Mouse (Mus musculus): ENCODE results near the gene Tnfrsf1a. TPM values are rescaled to one million over a fixed set of nuclear protein-coding genes. Genes with fewer than 3 reads are reported as not detected.

Gene Tnfrsf1a
- polyA plus RNA-seq, 1 experiment from 2014 or later = 60.6 TPM

DNA sequence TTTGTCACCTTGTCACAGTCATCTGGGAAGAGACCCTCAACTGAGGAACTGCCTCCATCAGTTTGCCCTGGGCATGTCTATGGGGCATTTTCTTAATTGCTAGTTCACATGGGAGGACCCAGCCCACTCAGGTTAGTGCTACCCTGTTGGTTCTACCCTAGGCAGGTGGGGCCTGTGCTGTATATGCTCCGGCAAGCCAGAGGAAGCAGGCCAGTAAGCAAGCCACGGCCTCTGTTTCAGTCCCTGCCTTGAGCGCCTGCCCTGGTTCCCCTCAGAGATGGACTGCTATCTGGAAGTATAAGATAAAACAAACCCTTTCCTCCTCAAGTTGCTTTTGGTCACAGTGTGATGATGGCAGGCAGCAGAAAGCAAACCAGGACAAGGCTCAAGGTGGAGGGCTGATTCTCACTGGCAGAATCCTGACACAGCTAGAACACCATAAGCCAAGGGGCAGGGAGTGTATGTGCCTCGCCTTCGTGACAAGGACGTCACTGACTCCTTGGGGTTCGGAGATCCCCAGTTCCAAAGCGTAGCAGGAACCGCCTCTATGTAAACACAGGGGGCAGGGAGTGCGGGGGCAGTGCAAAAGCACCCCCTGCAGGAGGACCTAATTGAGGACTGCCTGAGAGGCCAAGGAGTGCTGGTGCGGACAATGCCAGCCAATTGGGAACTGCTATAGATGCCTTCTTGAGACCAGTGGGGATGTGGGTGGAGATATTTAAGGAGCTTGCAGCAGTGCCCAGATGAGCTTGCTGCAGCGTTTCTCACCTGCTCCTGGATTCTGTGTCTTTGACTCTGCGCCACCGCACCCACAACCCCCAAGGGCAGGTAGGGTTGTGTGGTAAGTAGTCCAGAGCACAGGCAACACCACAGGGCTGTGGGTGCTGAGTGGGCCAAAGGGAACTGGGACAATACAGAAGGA, 56.6 kb downstream of the Tnfrsf1a start:
- WGBS = 59% methylated on average over 14 of the region's 14 CpGs

DNA sequence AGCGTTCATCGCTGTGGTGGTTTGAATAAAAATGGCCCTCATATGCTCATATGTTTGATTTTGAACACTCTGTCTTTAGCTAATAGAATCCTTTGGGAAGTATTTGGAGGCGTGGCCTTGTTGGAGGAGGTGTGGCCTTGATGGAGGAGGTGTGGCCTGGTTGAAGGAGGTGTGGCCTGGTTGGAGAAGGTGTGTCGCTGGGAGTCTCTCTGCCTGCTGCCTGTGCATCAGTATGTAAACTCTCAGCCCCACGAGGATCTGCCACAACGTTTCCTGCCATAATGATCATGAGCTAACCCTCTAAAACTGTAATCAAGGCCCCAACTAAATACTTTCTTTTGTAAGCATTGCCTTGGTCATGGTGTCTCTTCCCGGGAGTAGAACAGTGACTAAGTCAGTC, 58.1 kb downstream of the Tnfrsf1a start:
- H3K27ac ChIP-seq (ENCODE audit: low read depth) = no peak overlapping the region
- H3K9me3 ChIP-seq (ENCODE audit: control insufficient read depth, low read length) = no peaks in the 10 kb centered on the region
- DNase-seq (ENCODE audit: low spot score) (no peak), ATAC-seq (replicated peaks; ENCODE audit: low FRiP score, low TSS enrichment, low read depth) (no peak)
- H3K36me3 ChIP-seq (ENCODE audit: control insufficient read depth, insufficient read depth, low read length) = no peaks in the 10 kb centered on the region
- H3K27me3 ChIP-seq (replicated peaks; ENCODE audit: control insufficient read depth, insufficient read depth, low read length) = no peaks in the 10 kb centered on the region
- no peak overlapping the region for H3K4me2 ChIP-seq (ENCODE audit: low read length)
- 81% methylated on average over 7 of the region's 7 CpGs for WGBS
- H3K4me1 ChIP-seq (replicated peaks; ENCODE audit: control insufficient read depth, insufficient read depth, low read length) = 0 out of 2 replicates have a peak, but pooled peaks cover 5% of the 10 kb centered on the region
- H3K9ac ChIP-seq (ENCODE audit: low read length) = no peak overlapping the region
- no peak overlapping the region for H3K4me3 ChIP-seq (ENCODE audit: low read depth, low read length)

More for the DNA sequence above, 56.6 kb downstream of the Tnfrsf1a start:
- no peaks in the 10 kb centered on the region for H3K36me3 ChIP-seq (ENCODE audit: control insufficient read depth, insufficient read depth, low read length)
- H3K27ac ChIP-seq (ENCODE audit: low read depth) = no peak overlapping the region
- 0 out of 2 replicates have a peak, but pooled peaks cover 1% of the 10 kb centered on the region for H3K4me1 ChIP-seq (replicated peaks; ENCODE audit: control insufficient read depth, insufficient read depth, low read length)
- no peaks in the 10 kb centered on the region for H3K27me3 ChIP-seq (replicated peaks; ENCODE audit: control insufficient read depth, insufficient read depth, low read length)
- no peak overlapping the region for H3K4me2 ChIP-seq (ENCODE audit: low read length)
- ATAC-seq (replicated peaks; ENCODE audit: low FRiP score, low TSS enrichment, low read depth) = no peak
- H3K9ac ChIP-seq (ENCODE audit: low read length) = no peak overlapping the region
- no peak for DNase-seq (ENCODE audit: low spot score)
- H3K9me3 ChIP-seq (ENCODE audit: control insufficient read depth, low read length) = no peaks in the 10 kb centered on the region
- no peak overlapping the region for H3K4me3 ChIP-seq (ENCODE audit: low read depth, low read length)

DNA sequence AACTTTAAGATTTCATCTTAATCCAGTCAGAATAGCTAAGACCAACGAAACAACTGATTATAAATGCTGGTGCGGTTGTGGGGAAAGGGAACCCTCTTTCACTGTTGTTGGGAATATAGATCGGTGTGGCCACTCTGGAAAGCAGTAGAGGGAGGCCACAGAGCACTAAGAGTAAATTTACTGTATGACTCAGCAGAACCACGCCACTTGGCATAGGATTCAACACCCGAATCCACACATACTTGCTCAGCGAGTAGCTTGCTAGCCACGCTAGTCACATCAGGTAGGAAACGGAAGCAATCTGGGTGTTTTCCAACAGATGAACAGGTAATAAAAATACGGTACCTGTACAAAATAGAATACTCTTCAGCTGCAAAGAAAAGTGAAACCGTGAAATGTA, 58.5 kb downstream of the Tnfrsf1a start:
- Histone ChIP-seq H3K4me2 (ENCODE audit: low read length) (no peak overlapping the region), H3K4me3 (ENCODE audit: low read depth, low read length) (no peak overlapping the region), H3K27me3 (replicated peaks; ENCODE audit: control insufficient read depth, insufficient read depth, low read length) (no peaks in the 10 kb centered on the region), H3K9ac (ENCODE audit: low read length) (no peak overlapping the region), H3K9me3 (ENCODE audit: control insufficient read depth, low read length) (no peaks in the 10 kb centered on the region), H3K36me3 (ENCODE audit: control insufficient read depth, insufficient read depth, low read length) (no peaks in the 10 kb centered on the region), H3K27ac (ENCODE audit: low read depth) (no peak overlapping the region), H3K4me1 (replicated peaks; ENCODE audit: control insufficient read depth, insufficient read depth, low read length) (0 out of 2 replicates have a peak, but pooled peaks cover 5% of the 10 kb centered on the region)
- 90% methylated on average over 10 of the region's 10 CpGs for WGBS
- DNase-seq (ENCODE audit: low spot score) (no peak), ATAC-seq (replicated peaks; ENCODE audit: low FRiP score, low TSS enrichment, low read depth) (no peak)

DNA sequence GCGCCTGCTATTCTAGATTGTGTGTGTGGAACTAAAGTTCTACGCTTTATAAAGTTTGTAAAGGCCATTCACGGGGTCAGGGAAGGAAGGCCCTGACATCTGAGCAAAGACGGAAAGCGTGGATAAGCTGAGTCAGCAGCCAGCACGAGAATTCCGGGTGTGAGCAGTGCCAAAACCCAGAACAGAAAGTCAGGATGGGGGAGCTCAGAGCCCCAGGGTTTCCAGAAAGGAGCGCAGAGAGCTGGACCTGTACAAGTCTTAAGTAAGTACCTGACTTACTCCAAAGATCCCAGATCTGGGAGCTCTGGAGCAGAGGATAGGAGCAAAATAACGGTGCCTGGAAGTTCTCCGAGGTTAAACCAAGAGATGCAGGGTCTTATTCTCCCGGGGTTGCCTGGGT, 61.4 kb downstream of the Tnfrsf1a start:
- Histone ChIP-seq H3K27me3 (replicated peaks; ENCODE audit: control insufficient read depth, insufficient read depth, low read length) (no peaks in the 10 kb centered on the region), H3K4me3 (ENCODE audit: low read depth, low read length) (no peak overlapping the region), H3K27ac (ENCODE audit: low read depth) (no peak overlapping the region), H3K4me1 (replicated peaks; ENCODE audit: control insufficient read depth, insufficient read depth, low read length) (0 out of 2 replicates have a peak, but pooled peaks cover 5% of the 10 kb centered on the region), H3K9ac (ENCODE audit: low read length) (no peak overlapping the region), H3K36me3 (ENCODE audit: control insufficient read depth, insufficient read depth, low read length) (no peaks in the 10 kb centered on the region), H3K4me2 (ENCODE audit: low read length) (no peak overlapping the region), H3K9me3 (ENCODE audit: control insufficient read depth, low read length) (no peaks in the 10 kb centered on the region)
- DNase-seq (ENCODE audit: low spot score) (no peak), ATAC-seq (replicated peaks; ENCODE audit: low FRiP score, low TSS enrichment, low read depth) (0 out of 2 replicates have a peak, but pooled peaks have one; percentile 12)
- 63% methylated on average over 11 of the region's 11 CpGs for WGBS

DNA sequence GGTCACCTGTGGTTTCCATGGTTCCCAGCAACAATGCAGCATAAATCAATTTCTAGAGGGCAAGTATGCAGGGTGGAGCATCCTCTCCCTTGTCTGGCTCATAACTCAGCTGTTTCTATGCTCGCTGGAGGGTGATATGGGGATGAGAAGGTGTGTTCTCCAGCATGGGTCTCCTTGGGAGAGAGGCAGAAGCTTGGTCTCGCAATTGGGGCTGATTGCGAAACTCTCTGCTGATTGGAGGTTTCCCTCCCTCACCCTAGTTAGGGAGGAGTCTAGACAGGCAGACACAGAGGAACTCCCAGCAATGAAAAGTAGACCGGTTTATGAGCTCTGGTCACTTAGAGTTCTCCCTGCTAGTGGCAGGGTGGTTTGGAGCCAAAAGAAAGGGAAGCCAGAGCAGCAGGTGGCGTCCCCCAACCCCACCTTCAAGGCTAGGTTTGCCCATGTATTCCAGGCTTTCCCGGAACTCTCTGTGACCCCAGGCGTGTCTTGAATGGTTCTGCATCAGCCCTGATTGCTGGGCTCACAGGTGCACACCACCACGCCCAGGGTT, 61.9 kb downstream of the Tnfrsf1a start:
- DNase-seq (ENCODE audit: low spot score) (peak; percentile 63), ATAC-seq (replicated peaks; ENCODE audit: low FRiP score, low TSS enrichment, low read depth) (peak; percentile 73)
- Histone ChIP-seq H3K27me3 (replicated peaks; ENCODE audit: control insufficient read depth, insufficient read depth, low read length) (no peaks in the 10 kb centered on the region), H3K4me1 (replicated peaks; ENCODE audit: control insufficient read depth, insufficient read depth, low read length) (0 out of 2 replicates have a peak, but pooled peaks cover 5% of the 10 kb centered on the region), H3K4me3 (ENCODE audit: low read depth, low read length) (no peak overlapping the region), H3K27ac (ENCODE audit: low read depth) (no peak overlapping the region), H3K4me2 (ENCODE audit: low read length) (no peak overlapping the region), H3K36me3 (ENCODE audit: control insufficient read depth, insufficient read depth, low read length) (no peaks in the 10 kb centered on the region), H3K9me3 (ENCODE audit: control insufficient read depth, low read length) (no peaks in the 10 kb centered on the region), H3K9ac (ENCODE audit: low read length) (no peak overlapping the region)
- WGBS = 47% methylated on average over 8 of the region's 8 CpGs

DNA sequence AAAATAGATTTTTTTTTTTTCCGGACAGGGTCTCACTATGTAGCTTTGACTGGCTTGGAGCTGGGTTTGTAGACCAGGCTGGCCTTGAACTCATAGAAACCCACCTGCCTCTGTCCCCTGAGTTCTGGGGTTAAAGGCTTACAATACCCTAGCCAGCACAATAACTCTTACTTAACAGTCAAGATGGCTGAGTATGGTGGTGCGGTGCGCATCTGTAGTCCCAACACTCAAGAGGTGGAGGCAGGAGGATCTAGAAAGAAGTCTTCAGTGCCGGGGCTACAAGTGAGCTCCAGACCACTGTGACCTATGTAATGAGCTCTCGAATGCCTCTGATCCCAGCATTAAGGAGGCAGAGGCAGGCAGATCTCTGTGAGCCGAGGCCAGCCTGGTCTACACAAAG, 62.5 kb downstream of the Tnfrsf1a start:
- no peak for DNase-seq (ENCODE audit: low spot score)

More for the DNA sequence above, 62.5 kb downstream of the Tnfrsf1a start:
- H3K9ac ChIP-seq (ENCODE audit: low read length) = no peak overlapping the region
- no peaks in the 10 kb centered on the region for H3K36me3 ChIP-seq (ENCODE audit: control insufficient read depth, insufficient read depth, low read length)
- 0 out of 2 replicates have a peak, but pooled peaks cover 5% of the 10 kb centered on the region for H3K4me1 ChIP-seq (replicated peaks; ENCODE audit: control insufficient read depth, insufficient read depth, low read length)
- no peak overlapping the region for H3K4me3 ChIP-seq (ENCODE audit: low read depth, low read length)
- H3K4me2 ChIP-seq (ENCODE audit: low read length) = no peak overlapping the region
- ATAC-seq (replicated peaks; ENCODE audit: low FRiP score, low TSS enrichment, low read depth) = no peak
- H3K9me3 ChIP-seq (ENCODE audit: control insufficient read depth, low read length) = no peaks in the 10 kb centered on the region
- H3K27me3 ChIP-seq (replicated peaks; ENCODE audit: control insufficient read depth, insufficient read depth, low read length) = no peaks in the 10 kb centered on the region
- WGBS = 93% methylated on average over 6 of the region's 6 CpGs
- H3K27ac ChIP-seq (ENCODE audit: low read depth) = no peak overlapping the region

Other genes starting within 250 kb of the Tnfrsf1a start
- 72.1 and 75.2 TPM in 2 replicates for gene Nop2, start 217.5 kb upstream of the Tnfrsf1a start, polyA plus RNA-seq (2014; fragmentation: Nextera tagmentation; extraction: Ambion mirVana)
- gene Iffo1, start 204.1 kb upstream of the Tnfrsf1a start, polyA plus RNA-seq (2014; fragmentation: Nextera tagmentation; extraction: Ambion mirVana) = 6.7 and 7.6 TPM in 2 replicates
- 2,406 and 2,408 TPM in 2 replicates for gene Gapdh, start 182.9 kb upstream of the Tnfrsf1a start, polyA plus RNA-seq (2014; fragmentation: Nextera tagmentation; extraction: Ambion mirVana)
- gene Ncapd2, start 157.7 kb upstream of the Tnfrsf1a start, polyA plus RNA-seq (2014; fragmentation: Nextera tagmentation; extraction: Ambion mirVana) = 109 and 129 TPM in 2 replicates
- gene Mrpl51, start 157.6 kb upstream of the Tnfrsf1a start, polyA plus RNA-seq (2014; fragmentation: Nextera tagmentation; extraction: Ambion mirVana) = 217 and 221 TPM in 2 replicates
- gene Vamp1, start 133.8 kb upstream of the Tnfrsf1a start, polyA plus RNA-seq (2014; fragmentation: Nextera tagmentation; extraction: Ambion mirVana) = 2.5 and 2.7 TPM in 2 replicates
- 5.7 and 7.1 TPM in 2 replicates for gene Tapbpl, start 117.5 kb upstream of the Tnfrsf1a start, polyA plus RNA-seq (2014; fragmentation: Nextera tagmentation; extraction: Ambion mirVana)
- 1.4 and 2.1 TPM in 2 replicates for gene Cd27, start 112.4 kb upstream of the Tnfrsf1a start, polyA plus RNA-seq (2014; fragmentation: Nextera tagmentation; extraction: Ambion mirVana)
- gene Tuba3a, start 63.3 kb upstream of the Tnfrsf1a start, polyA plus RNA-seq (2014; fragmentation: Nextera tagmentation; extraction: Ambion mirVana) = 0.12 TPM in 1 of 2 replicates, not detected in the other
- gene Ltbr, start 35.5 kb upstream of the Tnfrsf1a start, polyA plus RNA-seq (2014; fragmentation: Nextera tagmentation; extraction: Ambion mirVana) = 67.4 and 67.8 TPM in 2 replicates
- gene Scnn1a, start 28.7 kb upstream of the Tnfrsf1a start, polyA plus RNA-seq (2014; fragmentation: Nextera tagmentation; extraction: Ambion mirVana) = 2.0 TPM in 2 replicates
- 2.4 and 2.8 TPM in 2 replicates for gene Plekhg6, start 31.4 kb downstream of the Tnfrsf1a start, polyA plus RNA-seq (2014; fragmentation: Nextera tagmentation; extraction: Ambion mirVana)
- gene Cd9, start 145.4 kb downstream of the Tnfrsf1a start, polyA plus RNA-seq (2014; fragmentation: Nextera tagmentation; extraction: Ambion mirVana) = 162 and 185 TPM in 2 replicates
- gene Vwf, start 197.4 kb downstream of the Tnfrsf1a start, polyA plus RNA-seq (2014; fragmentation: Nextera tagmentation; extraction: Ambion mirVana) = 10.3 and 14.1 TPM in 2 replicates